Mouse (Mus musculus) kidney, adult 9 months (tissue): ENCODE results near the gene Ttc21a.

Experiments used
- DNase-seq: peaks from one replicate; pipeline ENCODE4 v3.0.0; 2022

Ttc21a gene

GRCm38 (mm10) chr9:119937005-119937773, at the start of gene Ttc21a, which contains the start of gene Gorasp1:
Gene Ttc21a (plus strand): TSS chr9:119937606.
Gene Gorasp1 (minus strand): TSS chr9:119937565.
- DNase-seq, result peak; percentile 97

DNA sequence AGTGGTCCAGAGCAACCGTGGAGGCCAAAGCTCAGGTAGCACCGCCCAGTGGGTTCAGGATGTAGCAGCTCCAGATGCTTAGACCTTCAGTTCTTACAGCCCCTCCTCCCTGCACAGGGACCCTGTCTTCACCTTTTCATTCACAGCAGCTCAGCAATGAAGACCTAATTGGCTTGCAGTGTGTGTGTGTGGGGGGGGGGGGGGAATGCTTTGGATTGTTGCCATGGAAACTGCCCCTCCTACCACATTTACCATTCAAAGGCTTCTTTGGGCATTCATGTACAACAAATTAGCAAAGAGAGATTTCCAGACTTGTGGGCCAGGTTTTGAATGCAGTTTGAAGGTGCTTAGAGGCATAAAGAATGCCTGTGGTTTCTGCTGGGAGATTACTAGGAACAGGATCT, 48.6 kb upstream of the Ttc21a start:
- DNase-seq, result no peak

DNA sequence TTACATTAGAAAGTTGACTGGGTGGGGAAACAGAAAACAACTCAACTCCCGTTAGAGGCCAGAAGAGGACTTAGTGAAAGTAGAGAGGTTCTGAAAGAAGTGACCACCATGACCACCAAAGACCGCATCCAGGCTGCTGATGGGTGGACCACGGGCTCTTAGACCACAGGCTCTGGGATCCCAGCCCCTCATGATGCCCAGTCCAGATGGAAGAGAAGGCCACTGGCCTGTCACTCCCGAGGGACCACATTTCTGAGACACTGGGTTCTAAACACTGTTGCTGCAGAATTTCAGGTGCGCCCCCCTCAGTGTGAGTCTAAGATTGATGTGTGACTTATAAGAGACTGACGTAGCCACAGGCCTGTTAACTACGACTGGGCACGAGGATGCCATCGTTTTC, 48.0 kb upstream of the Ttc21a start:
- no peak for DNase-seq

DNA sequence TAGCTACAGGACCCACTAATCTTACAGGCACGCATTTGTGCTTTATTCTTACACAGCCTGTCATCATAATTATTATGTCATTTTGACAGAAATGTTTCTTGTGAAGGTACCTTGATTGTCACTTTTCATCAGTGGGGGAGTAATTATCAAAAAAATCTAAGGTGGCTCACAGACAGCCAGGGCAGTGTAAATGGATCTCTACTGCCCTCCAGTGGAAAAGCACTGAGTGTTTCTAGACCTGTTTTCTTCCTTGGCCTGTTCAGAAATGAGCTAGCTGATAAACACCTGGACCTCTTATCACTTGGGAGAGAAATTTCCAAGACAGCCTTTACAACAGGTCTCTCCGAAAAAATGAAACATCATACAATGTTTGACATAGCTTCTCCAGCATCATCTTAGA, 46.7 kb upstream of the Ttc21a start:
- DNase-seq, result peak; percentile 56

DNA sequence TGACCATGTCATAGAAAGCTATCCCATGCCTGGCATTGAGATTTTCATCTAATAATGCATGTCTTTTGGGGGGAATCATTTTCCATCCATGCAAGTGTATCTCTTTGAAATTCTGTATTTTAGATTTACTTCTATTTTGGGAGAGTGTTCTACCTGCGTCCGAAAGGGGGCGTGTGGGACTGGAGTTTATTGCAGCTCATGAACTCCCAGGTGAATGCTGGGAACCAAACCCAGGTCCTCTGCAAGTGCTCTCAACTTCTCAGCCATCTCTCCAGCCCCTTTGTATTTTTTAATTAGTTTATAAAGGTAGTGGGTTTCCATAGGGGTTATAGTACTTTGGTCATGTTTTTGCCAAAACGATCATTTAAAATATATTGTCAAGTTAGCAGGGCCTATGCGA, 43.5 kb upstream of the Ttc21a start:
- no peak for DNase-seq

DNA sequence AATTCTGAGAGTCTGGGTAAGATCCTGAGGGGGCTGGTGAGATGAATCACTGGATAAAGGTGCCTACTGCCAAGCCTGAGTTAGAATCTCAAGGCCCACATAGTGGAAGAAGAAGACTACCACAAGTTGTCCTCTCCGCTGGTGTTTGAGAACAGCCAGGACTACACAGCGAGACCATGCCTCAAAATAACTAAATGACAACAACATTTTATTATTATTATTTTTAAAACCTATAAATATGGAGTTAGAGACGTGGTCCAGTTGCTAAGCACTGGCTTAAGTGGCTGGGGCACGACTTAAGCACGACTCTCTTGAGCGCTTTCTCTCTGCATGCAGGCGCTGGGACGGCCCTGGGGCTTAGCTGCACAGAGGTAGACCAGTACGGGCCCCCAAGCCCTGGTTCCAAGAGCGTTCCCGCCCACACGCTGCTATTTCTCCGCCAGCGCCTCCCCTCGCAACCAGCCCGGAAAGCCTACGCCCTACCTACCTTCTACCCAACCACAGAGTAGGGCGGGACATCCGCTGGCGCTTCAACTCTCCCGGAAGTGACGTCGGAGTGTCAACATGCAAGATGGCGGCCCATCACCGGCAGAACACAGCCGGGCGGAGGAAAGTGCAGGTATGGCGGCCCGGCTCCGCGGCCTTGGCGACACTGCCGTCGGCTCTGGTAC, 42.9 kb upstream of the Ttc21a start, which contains the start of gene Wdr48:
Wdr48 (plus strand) TSS at position 540 of the 671 bp plus-strand sequence.
- DNase-seq, result peak; percentile 99

DNA sequence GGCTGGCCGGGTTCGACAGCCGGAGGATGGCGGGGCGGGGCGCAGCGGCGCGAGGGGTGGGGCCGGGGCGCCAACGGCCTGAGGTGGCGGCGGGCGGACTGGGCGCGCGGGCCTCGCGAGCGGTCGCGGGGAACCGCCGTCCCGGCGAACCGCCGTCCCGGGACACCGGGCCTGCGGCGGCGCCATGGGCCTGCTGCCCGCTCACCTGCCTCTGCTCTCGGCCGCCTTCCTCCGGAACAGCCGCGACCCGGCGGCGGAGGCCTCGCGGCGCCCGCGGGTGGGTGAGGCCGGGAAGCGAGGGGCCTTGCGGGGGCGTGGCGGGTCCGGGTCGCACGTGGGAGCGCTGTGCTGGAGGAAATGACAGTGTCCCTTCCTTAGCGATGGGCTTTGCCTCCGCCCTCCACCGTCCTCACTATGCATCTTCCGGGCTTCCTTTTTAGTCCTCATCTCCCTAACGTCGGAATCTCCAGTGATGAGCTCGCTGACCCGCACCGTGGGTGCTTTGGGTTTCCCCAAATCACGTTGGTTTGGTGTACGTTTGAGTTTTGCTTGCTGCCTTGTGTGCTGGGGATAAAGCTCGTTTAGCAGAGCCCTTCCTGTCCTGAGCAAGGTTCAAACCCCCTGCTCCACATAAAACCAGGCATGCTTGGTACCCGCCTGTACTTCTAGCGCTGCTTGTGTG, 42.2 kb upstream of the Ttc21a start:
- no peak for DNase-seq

DNA sequence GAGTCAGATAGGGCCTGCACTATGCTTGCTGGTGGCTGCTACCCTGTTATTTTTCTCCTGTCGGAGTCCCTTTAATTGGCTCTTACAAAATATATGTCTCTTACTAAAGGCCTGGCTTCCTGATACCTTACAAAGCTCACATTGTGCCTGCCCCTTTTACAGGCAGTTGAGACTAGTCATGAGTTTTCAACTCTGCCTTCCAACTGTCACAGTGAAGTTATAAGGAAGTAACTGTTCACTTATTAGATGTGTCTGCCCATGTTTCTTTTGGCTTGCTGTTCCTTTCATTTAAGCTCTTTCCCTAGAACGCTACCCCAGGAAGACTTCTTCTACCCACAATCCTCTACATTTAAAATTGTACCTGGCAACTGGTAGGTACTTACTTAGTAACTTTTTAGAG, 38.0 kb upstream of the Ttc21a start:
- DNase-seq, result no peak

- no peak for DNase-seq
Measured at GRCm38 (mm10) chr9:119902410-119903151, 34.8 kb upstream of the Ttc21a start.

DNA sequence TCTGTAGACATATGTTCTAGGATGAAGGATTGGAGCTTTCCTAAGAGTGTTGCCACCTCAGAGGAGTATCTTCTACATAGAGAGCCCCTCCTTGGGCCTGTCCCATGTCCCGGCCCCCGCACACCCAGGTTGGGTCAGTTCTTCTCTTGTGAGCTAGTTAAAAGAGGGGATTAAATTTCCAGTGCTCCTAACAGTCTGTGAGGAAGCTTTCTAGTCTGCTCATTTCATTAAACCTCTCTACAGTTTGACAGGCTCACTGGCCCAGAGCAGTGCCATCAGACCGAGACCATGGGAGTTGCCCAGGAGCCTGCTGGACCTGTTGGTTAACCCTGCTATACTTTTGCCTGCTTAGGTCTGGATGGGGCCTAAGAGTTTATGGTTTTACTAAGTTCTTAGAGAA, 28.7 kb upstream of the Ttc21a start:
- no peak for DNase-seq

DNA sequence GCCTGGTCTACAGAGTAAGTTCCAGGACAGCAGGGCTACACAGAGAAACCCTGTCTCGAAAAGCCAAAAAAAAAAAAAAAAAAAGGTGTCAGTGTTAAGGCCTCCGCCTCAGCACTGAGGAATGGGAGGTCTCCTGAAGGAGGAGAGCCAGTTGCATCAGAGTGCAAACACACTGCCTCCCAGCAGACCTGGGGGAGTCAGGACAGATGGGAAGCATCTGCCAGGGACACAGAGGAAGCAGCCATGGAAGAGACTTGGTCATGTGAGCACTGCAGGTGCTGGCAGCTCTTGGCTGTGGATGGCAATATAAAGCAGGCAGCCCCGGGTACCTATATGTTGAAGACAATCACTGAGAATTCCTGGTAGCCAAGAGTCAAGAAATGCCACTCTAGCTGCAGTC, 27.5 kb upstream of the Ttc21a start:
- DNase-seq, result no peak

DNA sequence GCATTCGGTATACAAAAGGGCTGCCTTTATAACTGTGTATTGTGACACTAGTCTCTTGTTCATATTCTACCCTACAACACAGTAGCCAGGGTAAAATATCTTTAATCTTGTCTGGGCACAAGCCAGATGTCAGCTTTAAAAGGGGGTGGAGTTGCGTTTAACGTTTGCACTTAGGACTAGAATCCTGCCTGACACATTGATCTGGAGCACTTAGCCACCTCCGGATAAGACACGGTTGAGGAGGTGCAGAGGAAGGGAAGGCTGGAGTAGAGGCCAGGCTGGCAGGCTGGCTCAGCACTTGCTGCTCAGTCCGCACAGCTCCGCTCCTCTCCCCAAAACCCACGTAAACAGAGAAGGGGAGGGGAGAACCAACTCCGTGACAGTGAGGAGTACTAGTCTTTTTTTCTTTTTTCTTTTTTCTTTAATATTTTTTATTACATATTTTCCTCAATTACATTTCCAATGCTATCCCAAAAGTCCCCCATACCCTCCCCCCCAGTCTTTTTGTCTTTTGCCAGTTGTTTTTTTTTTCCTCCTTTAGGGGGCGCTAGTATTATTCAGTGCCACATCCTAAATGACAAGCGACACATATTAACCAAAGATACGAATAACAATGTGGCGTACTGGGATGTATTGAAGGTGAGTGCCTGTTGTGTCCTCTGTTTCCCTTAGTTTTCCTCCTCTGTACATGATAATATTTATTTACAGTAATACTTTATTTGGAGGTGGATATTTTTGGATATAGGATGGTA, 24.1 kb upstream of the Ttc21a start:
- DNase-seq, result no peak

DNA sequence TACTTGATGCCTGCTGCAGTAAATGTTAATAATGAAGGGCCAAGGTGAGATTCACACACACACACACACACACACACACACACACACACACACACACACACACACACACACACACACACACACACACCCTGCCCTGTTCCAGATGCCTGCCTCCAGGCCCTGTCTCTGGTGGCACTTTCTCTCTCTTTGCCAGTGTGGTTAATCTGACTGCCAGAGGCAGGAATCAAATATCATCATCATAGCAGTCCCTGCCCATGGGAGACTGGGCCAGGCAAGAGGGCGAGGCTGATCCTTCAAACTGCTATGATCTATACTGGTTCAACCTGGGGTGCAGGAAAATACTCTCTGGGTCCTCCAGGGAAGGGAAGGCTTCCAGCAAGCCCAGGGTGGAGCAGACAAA, 17.5 kb upstream of the Ttc21a start:
- no peak for DNase-seq

DNA sequence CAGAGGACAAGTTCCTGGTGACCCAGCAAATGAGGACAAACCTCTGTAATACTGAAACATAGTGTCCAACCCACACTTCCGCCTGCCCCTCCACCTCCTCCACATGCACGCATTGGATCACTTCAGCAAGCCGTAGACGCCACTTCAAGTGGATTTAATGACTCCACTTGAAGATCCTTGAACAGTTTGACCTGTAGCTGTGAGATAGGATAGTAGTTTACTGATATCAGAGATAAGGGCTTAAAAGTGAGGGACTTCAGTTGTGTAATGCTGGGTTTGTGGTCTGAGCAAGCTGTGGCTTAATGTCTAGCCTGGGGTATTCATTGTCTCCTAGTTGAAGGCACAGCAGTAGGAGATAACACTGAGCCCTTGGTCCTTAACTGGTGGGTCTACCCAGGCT, 13.9 kb upstream of the Ttc21a start:
- no peak for DNase-seq

- DNase-seq, result no peak
Measured at GRCm38 (mm10) chr9:119925120-119925657, 12.2 kb upstream of the Ttc21a start.

- DNase-seq, result peak; percentile 74
Measured at GRCm38 (mm10) chr9:119925729-119926128, 11.7 kb upstream of the Ttc21a start.

- DNase-seq, result no peak
Measured at GRCm38 (mm10) chr9:119926497-119926896, 10.9 kb upstream of the Ttc21a start.

- DNase-seq, result peak; percentile 87
Measured at GRCm38 (mm10) chr9:119932358-119932757, 5.0 kb upstream of the Ttc21a start.

DNA sequence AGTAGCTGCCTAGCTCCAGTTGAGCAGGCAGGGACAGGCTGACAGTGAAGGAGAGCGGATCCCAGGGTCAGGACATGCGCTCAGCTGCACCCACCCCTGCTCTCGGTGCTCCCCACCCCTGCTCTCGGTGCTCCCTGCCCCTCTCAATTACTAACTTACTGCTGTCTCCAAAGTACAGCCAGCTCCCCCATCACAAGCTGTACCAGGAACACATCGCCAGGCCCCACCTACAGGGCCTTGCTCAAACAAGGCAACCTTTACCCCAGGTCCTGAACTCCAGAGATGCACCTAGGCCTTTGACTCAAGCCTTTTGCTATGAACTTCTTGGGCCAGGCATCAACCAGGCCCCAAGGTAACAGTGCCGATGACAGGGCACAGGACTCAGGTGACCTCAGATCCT, 3.7 kb upstream of the Ttc21a start:
- DNase-seq, result peak; percentile 69

DNA sequence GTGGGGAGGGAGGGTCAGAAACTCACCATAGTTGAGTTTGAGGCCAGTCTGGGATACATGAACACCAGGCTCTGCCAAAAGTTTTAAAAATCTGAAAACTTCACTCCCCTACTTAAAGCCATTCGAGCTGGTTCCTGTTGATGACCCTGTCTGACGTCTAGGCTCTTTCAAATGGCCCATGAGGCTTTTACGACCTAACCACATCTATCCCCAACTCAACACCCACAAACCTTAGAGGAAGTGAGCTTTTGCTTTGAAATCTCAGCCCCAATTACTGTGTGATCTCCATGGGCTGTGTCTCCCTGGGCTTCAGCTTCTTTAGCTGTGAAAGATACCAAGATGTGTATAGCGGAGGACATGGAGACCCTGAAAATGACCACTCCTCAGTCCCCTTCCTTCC, 1.1 kb downstream of the Ttc21a start:
- no peak for DNase-seq

GRCm38 (mm10) chr9:119939646-119940045, 2.2 kb downstream of the Ttc21a start:
- no peak for DNase-seq

DNA sequence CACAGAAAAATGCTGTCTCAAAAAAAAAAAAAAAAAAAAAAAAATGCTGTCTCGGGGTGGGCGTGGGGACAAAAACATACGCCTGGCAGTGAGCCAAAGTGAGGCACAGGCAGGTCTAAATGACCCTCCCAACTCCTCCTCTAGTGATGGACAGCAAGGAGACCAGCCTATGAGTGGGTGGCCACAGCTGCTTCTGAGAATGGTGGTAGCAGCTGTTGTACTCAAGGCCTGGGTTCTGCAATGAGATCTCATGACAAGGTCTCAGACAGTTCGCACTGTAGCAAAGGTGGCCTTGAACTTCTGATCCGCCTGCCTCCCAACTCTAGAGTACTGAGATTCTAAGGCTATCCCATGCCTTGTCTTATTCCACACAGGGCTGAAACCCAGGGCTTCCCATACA, 4.0 kb downstream of the Ttc21a start:
- DNase-seq, result no peak
